Mouse (Mus musculus) heart, postnatal 0 days (tissue): ENCODE measurements around the gene Kcng3.

Source experiments
- CTCF ChIP-seq: IDR thresholded peaks from 2 replicates; pipeline ENCODE4 v1.5.1; 2016; ENCODE audit warnings: antibody characterized with exemption, control low read depth, low read depth
- EP300 ChIP-seq: IDR thresholded peaks from 2 replicates; pipeline ENCODE4 v1.6.1; 2016; ENCODE audit warnings: antibody characterized with exemption, low read depth

- TF ChIP-seq CTCF, result no peak
- no peak for TF ChIP-seq EP300
These were observed 42.9 kb downstream of the Kcng3 start for GRCm38 (mm10) chr17:83588663-83589341.
